Mouse (Mus musculus): ENCODE measurements around the gene Aldh16a1. TPM values are rescaled to one million over a fixed set of nuclear protein-coding genes. Genes with fewer than 3 reads are reported as not detected.
"Not testable (repeated sequence)": the region's sequence is repeated elsewhere in the genome, so short reads cannot be mapped to it uniquely, and the experiment has no call there.

Aldh16a1 gene
- total RNA-seq, 2 experiments from 2014 or later, result 10.9 to 13.6 TPM

- DNase-seq (ENCODE audit: extremely low spot score in 1 of 2, low spot score in 1 of 2), result no peak
Measured at GRCm38 (mm10) chr7:45122561-45123185, 31.7 kb downstream of the Aldh16a1 start.

GRCm38 (mm10) chr7:45121966-45122365 is 32.4 kb downstream of the Aldh16a1 start:
- DNase-seq (ENCODE audit: extremely low spot score in 1 of 2, low spot score in 1 of 2), result no peak

DNA sequence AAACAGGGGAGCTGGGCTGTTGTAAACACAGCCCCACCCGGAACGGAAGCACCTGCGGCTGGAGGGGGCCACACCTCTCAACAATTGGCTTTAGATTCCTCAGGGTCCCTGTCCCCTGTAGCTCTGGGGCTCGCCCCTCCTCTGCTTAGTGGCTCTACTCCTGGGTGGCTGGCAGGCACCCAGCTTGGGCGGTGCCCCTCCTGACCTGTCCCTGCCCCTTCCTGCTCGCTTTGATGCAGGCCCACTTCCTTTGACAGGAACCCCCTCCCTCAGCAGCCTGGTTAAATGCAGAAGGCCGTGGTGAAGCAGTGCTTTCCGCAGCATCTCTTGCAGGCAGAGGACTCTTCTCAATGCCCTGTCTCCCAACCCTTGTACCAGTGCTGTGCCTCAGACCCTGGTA is 33.0 kb downstream of the Aldh16a1 start:
- no peak for DNase-seq (ENCODE audit: extremely low spot score in 1 of 2, low spot score in 1 of 2)

- DNase-seq (ENCODE audit: extremely low spot score in 1 of 2, low spot score in 1 of 2), result no peak
Measured at GRCm38 (mm10) chr7:45119780-45120709, 34.3 kb downstream of the Aldh16a1 start.

- no peak for DNase-seq (ENCODE audit: extremely low spot score in 1 of 2, low spot score in 1 of 2)
Measured at GRCm38 (mm10) chr7:45118336-45118735, 36.0 kb downstream of the Aldh16a1 start.

GRCm38 (mm10) chr7:45117566-45117965 is 36.8 kb downstream of the Aldh16a1 start:
- no peak for DNase-seq (ENCODE audit: extremely low spot score in 1 of 2, low spot score in 1 of 2)

DNA sequence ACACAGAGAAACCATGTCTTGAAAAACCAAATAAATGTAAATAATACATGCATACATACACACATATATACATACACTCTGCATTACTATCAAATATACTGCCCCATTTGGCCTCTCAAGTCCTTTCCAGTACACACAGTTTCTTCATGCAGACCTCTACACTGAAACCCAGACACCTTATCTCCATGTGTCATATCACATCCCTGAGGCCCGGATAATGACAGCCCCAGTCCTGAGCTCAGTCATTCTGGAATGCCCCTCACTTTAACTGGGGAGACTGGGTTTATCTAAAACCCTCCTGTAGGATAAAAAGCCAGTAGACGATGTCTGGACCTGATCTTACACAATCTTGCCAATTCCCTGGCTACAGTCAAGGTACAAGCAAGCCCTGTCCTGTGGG is 40.9 kb downstream of the Aldh16a1 start:
- DNase-seq (ENCODE audit: extremely low spot score in 1 of 2, low spot score in 1 of 2), result no peak

DNA sequence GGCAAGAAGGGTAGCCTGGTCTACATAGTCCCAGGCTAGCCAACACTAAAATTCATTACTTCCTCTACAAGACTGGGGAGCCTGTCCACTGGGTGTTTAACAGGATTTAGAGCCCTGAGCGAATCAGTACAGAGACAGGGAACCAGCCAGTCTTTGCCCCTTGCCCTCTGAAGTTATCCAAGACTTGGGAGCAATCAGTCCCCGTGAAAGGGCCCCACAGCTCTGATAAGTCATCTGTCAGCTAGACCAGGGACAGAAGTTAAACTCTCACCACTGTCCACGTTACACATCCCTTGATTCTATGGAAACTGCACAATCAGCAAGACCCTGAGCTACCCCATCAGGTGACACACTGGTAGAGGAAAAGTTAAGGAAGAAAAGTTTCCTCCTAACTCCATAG is 41.9 kb downstream of the Aldh16a1 start:
- no peak for DNase-seq (ENCODE audit: extremely low spot score in 1 of 2, low spot score in 1 of 2)

GRCm38 (mm10) chr7:45111940-45112339 is 42.4 kb downstream of the Aldh16a1 start:
- DNase-seq (ENCODE audit: extremely low spot score in 1 of 2, low spot score in 1 of 2), result no peak

DNA sequence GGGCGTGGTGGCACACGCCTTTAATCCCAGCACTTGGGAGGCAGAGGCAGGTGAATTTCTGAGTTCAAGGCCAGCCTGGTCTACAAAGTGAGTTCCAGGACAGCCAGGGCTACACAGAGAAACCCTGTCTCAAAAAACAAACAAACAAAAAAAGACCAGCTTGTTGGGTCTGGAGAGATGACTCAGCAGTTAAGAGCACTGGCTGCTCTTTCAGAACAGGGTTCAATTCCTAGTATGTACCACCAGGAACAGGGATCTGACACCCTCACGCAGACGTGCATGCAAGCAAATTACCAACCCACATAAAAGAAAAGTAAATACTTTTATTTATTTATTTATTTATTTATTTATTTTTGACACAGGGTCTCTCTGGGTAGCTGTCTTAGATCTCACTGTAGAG is 44.3 kb downstream of the Aldh16a1 start:
- not testable (repeated sequence) for DNase-seq (ENCODE audit: extremely low spot score in 1 of 2, low spot score in 1 of 2)

- DNase-seq (ENCODE audit: extremely low spot score in 1 of 2, low spot score in 1 of 2), result no peak
Measured at GRCm38 (mm10) chr7:45107052-45107645, 47.2 kb downstream of the Aldh16a1 start.

GRCm38 (mm10) chr7:45106441-45106840 is 47.9 kb downstream of the Aldh16a1 start:
- DNase-seq (ENCODE audit: extremely low spot score in 1 of 2, low spot score in 1 of 2), result no peak

DNA sequence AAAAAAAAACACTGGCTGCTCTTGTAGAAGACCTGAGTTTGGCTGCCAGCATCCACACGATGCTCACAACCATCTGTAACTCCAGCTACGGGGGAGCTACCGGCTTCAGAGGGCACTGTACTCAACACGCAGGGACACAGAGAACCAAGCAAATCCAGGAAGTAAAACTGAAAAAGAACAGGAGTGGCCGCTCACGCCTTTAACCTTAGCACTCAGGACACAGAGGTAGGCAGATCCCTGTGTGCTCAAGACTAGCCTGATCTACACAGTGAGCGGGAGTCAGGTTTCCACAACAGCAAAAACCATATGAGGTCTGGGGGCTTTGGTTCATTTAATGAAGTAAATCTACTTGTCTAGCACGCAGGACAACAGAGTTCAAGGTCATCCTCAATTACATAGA is 48.9 kb downstream of the Aldh16a1 start:
- DNase-seq (ENCODE audit: extremely low spot score in 1 of 2, low spot score in 1 of 2), result no peak

DNA sequence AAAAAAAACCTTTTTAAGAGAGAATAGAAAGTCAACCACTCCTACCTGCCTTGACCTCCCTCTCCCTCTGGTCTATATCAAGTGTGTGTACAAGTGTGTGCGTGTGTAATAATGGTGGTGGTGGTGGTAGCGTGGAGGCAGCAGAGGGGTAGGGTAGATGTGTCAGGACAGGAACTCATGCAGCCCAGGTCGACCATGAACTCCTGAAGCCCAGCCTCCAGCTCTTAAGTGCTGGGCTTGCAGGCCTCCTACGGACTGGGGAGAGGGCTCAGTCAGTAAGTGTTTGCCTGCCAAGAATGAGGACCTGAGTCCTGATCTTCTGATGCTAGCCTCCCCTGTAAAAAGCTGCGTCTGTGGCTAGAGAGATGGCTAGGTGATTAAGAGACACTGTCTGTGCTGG is 49.4 kb downstream of the Aldh16a1 start:
- DNase-seq (ENCODE audit: extremely low spot score in 1 of 2, low spot score in 1 of 2), result no peak

DNA sequence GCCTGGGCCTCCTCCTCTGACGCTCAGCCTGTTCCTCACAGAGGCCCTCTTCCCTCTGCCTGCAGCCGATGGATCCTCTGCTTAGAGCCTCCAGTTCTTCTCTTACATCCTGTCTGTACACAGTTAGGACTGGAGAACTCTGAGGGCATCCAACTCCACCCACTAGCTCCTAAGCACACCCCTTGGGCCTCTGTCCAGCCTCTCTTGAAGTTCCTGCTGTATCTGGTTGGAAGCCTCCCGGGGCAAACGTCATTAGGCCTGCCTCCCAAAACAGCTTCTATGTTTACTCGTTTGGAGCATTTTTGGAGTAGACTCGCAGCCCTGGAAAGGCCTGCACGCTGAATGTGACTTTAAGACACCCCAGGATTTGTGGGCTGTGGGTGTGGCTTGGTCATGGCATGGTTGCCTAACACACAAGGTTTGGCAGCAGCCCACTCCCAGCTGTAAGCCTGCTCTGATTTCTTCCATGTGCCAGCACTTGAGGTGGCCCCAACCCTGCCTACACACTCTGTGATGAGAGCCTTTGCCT is 50.7 kb downstream of the Aldh16a1 start, which contains the start of gene Fcgrt:
Gene Fcgrt, minus strand, starts transcription at position 200 of the 529 bp plus-strand sequence.
- no peak for DNase-seq (ENCODE audit: extremely low spot score in 1 of 2, low spot score in 1 of 2)

DNA sequence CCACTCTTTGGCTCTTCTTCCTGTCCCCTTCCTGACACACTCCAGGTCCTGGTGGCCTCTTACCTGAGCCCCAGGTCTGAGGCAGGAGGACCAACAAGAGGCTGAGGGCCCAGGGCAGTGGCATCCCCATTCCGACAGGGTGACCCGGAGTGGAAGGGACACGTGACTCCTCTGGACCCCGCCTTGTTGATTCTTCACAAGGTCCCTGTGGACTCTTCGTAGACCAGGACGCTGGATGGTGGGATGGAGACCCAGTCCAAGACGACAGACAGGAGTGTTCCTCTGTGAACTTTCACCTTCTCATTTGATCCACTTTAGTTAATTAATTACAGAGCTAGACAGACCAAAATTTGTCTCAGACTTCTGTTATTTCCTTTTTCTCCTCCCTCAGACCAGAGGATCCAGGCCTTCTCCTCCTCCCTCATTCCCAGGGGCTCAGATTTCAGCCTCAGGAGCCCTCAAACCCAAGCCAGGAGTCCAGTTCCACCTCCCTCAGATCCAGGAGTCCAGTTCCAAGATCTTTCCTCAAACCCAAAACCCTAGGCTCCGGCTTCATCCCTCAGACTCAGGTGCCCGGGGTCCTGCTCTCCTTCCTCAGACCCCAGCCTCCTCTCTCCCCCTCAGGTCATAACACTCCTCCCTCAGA is 51.3 kb downstream of the Aldh16a1 start:
- DNase-seq (ENCODE audit: extremely low spot score in 1 of 2, low spot score in 1 of 2), result no peak

- DNase-seq (ENCODE audit: extremely low spot score in 1 of 2, low spot score in 1 of 2), result no peak
Measured at GRCm38 (mm10) chr7:45102441-45102840, 51.9 kb downstream of the Aldh16a1 start.

GRCm38 (mm10) chr7:45100046-45100445 is 54.3 kb downstream of the Aldh16a1 start:
- DNase-seq (ENCODE audit: extremely low spot score in 1 of 2, low spot score in 1 of 2), result no peak

DNA sequence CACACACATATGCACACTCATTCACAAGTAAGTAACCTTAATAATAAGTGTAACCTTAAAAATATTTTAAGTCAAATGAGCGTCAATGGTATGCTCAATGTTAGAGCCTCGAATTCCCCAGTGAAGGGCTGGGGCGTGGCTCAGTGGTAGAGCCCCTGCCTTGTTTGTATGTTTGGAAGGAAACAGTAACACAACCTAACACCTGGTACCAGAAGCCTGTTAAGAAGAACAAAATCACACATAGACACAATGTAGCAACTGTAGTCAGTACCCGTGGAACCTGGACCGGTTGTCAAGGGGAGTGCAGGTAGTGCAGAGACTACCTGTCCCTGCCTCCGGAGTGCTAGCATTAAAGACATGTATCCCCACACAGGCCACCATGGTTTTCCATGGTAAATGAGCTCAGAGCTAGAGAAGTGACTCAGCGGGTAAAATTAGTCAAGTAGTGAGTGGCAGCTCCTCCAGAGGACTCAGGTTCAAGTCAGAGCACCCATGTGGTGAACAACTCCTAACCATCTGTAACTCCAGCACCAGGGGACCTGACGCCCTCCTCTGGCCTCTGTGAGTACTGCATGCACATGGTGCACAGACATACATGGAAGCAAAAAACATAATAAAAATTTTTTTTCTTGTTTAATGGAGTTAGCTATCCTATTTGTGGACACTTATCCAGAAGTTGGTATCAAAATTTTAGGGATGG is 55.7 kb downstream of the Aldh16a1 start:
- no peak for DNase-seq (ENCODE audit: extremely low spot score in 1 of 2, low spot score in 1 of 2)

DNA sequence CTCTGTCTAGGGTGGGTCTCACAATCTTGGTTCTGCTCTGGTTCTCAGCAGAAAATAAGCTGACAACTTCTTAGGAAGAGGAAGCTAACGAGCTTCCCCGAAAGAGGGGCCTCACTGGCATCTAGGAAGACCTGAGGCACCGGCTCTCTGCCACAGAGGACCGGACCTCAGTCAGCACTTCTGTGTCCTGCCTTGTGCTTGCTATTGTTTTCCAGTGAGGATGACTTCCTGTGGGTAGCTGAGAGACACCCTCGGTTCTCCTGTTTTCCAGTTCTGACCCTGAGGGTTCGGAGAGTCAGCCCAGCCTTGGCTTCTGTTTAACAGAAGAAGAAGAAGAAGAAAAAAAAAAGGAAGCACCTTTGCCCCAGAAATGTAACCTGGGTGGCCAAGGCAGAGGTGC is 56.9 kb downstream of the Aldh16a1 start:
- DNase-seq (ENCODE audit: extremely low spot score in 1 of 2, low spot score in 1 of 2), result no peak

All from layer of hippocampus, postnatal 25 days (tissue).